Mouse (Mus musculus) brown adipose tissue, adult 24 weeks (tissue): Measurements from ENCODE around the gene Dnal1. TPM values are rescaled to one million over a fixed set of nuclear protein-coding genes. Genes with fewer than 3 reads are reported as not detected.
A peak's percentile ranks its signal among the peaks of the same experiment; 100 is the strongest.

ENCODE experiments used
- H3K27ac ChIP-seq: fragments of 200-500 bp; replicated peaks from 2 replicates; pipeline ENCODE4 v1.5.1; 2012; ENCODE audit warnings: low read depth, mild to moderate bottlenecking, low read length
- H3K4me1 ChIP-seq: fragments of 200-500 bp; 2 replicates; pipeline ENCODE4 v1.6.1; 2012; ENCODE audit warnings: low read length, mixed read lengths; ENCODE audit not compliant: control insufficient read depth, insufficient read depth, insufficient read length
- H3K4me3 ChIP-seq: fragments of 200-500 bp; 2 replicates; pipeline ENCODE4 v1.5.1; 2012; ENCODE audit warnings: low read depth, mild to moderate bottlenecking, low read length, moderate library complexity; ENCODE audit not compliant: insufficient read depth
- polyA plus RNA-seq: library from polyadenylated mRNA; stranded (reverse); fragments of >200 nt; gene quantifications from 2 replicates; pipeline ENCODE4 v1.2.4, GENCODE M21; 2012; ENCODE audit not compliant: missing spikeins, insufficient read depth, insufficient read length

Dnal1 gene
- polyA plus RNA-seq, 1 experiment = 3.5 TPM

DNA sequence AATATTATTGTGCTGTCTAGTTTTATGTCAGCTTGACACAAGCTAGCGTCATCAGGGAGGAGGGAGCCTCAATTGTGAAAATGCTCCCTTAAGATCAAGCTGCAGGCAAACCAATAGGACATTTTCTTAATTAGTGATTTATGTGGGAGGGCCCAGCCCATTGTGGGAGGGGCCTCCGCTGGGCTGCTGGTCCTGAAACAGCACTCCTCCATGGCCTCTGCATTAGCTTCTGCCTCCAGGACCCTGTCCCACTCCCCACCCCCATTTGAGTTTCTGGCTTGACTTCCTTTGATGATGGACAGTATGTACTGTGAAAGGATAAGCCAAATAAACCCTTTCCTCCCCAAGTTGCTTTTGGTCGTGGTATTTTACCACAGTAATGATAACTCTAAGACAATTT lies 7.2 kb upstream of the Dnal1 start:
- Histone ChIP-seq H3K4me3 (no peak overlapping the region), H3K27ac (no peak overlapping the region), H3K4me1 (no peaks in the 10 kb centered on the region)

DNA sequence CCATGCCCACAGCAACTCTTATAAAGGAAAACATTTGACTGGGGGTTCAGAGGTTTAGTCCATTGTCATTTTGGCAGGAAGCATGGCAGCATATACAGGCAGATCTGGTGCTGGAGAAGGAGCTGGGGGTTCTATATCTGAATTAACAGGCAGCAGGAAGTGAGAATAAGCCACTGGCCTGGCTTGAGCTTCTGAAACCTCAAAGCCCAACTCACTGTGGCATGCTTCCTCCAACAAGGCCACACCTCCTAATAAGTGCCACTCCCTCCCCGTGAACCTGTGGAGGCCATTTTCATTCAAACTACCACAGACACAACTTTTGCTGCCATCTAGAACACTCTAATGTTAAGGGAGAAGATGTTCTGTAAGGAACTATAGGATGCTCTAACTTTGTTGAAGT lies 6.5 kb upstream of the Dnal1 start:
- no peak overlapping the region for H3K27ac ChIP-seq
- H3K4me3 ChIP-seq = no peak overlapping the region
- no peaks in the 10 kb centered on the region for H3K4me1 ChIP-seq

DNA sequence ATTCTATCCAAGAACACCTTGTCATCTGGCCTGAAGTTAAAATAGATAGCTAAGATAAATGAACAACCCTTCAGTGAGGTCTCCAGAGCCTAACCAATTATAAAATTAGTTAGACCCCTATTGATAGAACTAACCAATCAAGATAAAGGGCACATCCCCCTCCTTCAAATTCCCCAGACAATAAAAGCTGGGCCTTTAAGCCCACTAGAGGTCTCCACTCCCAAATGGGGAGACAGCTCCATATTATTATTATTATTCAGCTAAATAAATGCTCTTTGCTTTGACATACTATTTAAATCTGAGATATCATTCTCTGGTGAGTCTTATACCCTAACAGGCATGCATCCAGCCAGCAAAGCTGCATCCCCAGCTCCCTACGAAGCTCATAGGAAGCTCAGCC lies 4.2 kb upstream of the Dnal1 start:
- Histone ChIP-seq H3K4me1 (peaks cover 4% of the 10 kb centered on the region; the same call in 1 of the 2 replicates), H3K4me3 (no peak overlapping the region), H3K27ac (no peak overlapping the region)

- Histone ChIP-seq H3K27ac (no peak overlapping the region), H3K4me3 (no peak overlapping the region), H3K4me1 (peaks cover 4% of the 10 kb centered on the region; the same call in 1 of the 2 replicates)
Measured at GRCm38 (mm10) chr12:84110814-84111213, 3.4 kb upstream of the Dnal1 start.

GRCm38 (mm10) chr12:84113676-84114075 lies 490 bp upstream of the Dnal1 start:
- Histone ChIP-seq H3K4me1 (peaks cover 4% of the 10 kb centered on the region; the same call in 1 of the 2 replicates), H3K27ac (no peak overlapping the region), H3K4me3 (peak overlapping the region; percentile 39)

- Histone ChIP-seq H3K4me1 (peaks cover 4% of the 10 kb centered on the region; the same call in 1 of the 2 replicates), H3K4me3 (no peak overlapping the region), H3K27ac (no peak overlapping the region)
Measured at GRCm38 (mm10) chr12:84119584-84119983, 5.4 kb downstream of the Dnal1 start.

DNA sequence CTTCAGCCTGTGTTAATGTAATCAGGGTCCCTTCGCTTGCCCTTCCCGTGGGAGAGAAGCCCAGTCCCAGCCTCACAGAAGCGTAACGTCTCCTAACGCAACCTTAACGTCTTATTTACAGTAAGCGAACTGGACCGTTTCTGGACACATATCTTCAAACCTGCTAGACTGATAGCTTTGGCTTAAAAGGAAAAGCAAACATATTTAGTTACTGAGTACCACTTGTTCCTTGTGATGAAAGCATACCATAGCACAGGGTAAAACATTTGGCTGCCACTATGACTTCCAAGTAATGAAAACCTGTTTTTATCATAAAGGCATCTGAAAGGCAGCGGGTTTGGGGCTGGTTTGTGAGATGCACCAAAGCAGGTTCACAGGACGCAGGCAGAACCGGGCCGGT lies 11.7 kb downstream of the Dnal1 start:
- Histone ChIP-seq H3K27ac (no peak overlapping the region), H3K4me3 (no peak overlapping the region)

DNA sequence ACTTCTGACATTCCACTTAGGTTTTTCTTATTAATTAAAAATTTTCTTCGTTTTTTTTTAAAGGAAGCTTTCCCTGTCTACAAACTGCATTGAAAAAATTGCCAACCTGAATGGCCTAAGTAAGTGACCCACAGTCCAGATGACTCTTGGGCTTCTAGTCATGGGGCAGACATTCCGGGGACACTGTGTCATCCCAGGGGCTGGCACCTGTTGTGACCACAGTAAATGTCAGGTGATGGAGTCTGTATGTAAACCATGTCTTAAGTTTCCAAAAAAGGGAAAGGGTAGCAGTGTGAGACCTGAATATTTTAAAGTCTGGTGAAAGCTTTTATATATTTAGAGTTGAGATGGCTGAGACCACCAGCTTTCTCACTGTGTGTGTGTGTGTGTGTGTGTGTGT lies 12.7 kb downstream of the Dnal1 start:
- Histone ChIP-seq H3K27ac (no peak overlapping the region), H3K4me3 (no peak overlapping the region)

More for the DNA sequence above, 11.7 kb downstream of the Dnal1 start:
- H3K4me1 ChIP-seq = no peaks in the 10 kb centered on the region

DNA sequence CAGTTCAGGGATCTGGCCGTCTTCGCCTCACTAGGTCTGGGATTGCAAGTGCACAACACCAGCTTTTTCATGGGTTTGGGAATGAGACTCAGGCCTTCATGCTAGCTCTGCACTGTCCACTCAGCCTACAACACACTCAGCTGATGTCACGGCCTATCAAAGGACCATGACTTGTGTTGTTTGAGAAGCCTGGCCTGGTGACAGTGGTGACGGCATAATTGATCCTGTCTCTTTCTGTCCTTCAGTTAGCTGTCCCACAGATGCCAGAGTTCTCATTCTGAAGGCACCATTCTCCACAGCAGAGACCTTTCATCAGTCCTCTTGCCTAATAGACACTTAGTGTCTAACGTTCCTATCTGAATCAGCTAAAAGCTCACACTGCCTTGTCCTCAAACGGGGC lies 14.4 kb downstream of the Dnal1 start:
- no peak overlapping the region for H3K27ac ChIP-seq
- H3K4me1 ChIP-seq = no peaks in the 10 kb centered on the region
- no peak overlapping the region for H3K4me3 ChIP-seq

More for the DNA sequence above, 12.7 kb downstream of the Dnal1 start:
- H3K4me1 ChIP-seq = no peaks in the 10 kb centered on the region

DNA sequence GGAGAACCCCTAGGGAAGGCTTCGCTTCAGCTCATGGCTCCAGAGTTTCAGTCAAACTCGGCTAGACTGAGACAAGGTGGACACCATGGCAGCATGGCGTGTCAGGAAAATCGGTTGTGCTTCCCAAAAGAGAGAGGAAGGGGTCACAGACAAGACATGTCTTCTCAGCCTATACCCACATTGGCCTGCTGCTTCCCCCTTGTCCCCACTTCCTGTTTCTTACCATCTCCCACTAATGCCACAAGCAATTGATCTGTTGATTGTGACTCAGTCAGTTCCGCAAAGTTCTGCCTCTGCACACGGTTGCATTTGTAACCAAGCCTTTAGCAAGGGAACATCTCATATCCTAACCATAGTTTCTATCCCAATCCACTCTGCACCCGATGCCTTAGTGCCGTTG lies 15.8 kb downstream of the Dnal1 start:
- H3K4me1 ChIP-seq = no peaks in the 10 kb centered on the region
- H3K27ac ChIP-seq = no peak overlapping the region
- no peak overlapping the region for H3K4me3 ChIP-seq

GRCm38 (mm10) chr12:84132265-84132664 lies 18.1 kb downstream of the Dnal1 start:
- H3K4me3 ChIP-seq = no peak overlapping the region
- H3K27ac ChIP-seq = no peak overlapping the region
- no peaks in the 10 kb centered on the region for H3K4me1 ChIP-seq

DNA sequence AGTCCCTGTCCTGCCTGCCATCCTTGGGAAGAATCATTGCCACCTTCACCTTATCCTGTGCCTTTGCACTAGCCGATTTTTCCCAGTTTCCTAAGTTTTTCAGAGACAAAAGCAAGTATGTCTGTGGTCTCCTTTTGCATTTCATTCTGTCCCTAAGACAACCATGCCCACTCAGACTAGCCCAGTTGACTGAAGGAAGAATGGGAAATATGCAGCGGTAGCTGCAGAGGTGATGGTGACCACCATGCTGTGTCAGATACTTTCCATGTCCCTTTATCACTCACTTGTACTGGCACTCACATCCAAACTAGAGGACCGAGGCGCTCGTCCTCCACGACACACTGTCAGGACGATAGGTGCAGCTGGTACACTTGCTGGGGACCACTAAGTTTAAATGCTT lies 23.0 kb downstream of the Dnal1 start:
- no peak overlapping the region for H3K27ac ChIP-seq
- no peak overlapping the region for H3K4me3 ChIP-seq
- no peaks in the 10 kb centered on the region for H3K4me1 ChIP-seq

DNA sequence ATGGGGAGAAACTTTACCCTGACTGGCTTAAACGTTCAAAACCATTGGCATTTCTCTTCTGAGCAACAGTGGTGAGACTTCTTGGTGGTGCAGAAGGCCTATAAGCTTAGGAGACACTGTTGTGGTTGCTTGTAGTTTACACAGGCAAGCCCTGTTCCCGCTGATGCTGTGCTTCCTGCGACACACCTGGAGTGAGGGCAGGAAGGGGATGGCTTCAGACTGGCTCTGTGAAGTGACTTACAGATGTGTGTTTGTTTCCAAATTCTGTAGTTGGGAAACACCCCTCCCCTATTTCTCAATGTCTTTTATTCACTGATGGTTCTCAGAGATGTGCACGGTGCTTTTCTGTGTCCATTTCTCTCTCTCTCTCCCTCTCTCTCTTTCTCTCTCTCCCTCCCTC lies 26.0 kb downstream of the Dnal1 start:
- Histone ChIP-seq H3K4me1 (no peaks in the 10 kb centered on the region), H3K4me3 (no peak overlapping the region), H3K27ac (no peak overlapping the region)

GRCm38 (mm10) chr12:84141271-84141670 lies 27.1 kb downstream of the Dnal1 start:
- Histone ChIP-seq H3K4me3 (no peak overlapping the region), H3K27ac (no peak overlapping the region), H3K4me1 (no peaks in the 10 kb centered on the region)

GRCm38 (mm10) chr12:84142281-84143050 lies 28.3 kb downstream of the Dnal1 start:
- H3K4me3 ChIP-seq = no peak overlapping the region
- H3K4me1 ChIP-seq = no peaks in the 10 kb centered on the region
- no peak overlapping the region for H3K27ac ChIP-seq

GRCm38 (mm10) chr12:84147954-84148621 lies 33.9 kb downstream of the Dnal1 start, which contains the start of gene Pnma1:
Gene Pnma1 (minus strand): TSS chr12:84148489.
- Histone ChIP-seq H3K4me1 (no peaks in the 10 kb centered on the region), H3K4me3 (peak within 1 kb of the TSS; percentile 68), H3K27ac (no peak within 1 kb of the TSS)
